Mouse (Mus musculus) embryo, embryonic 9.5 days (tissue): Measurements from ENCODE around the gene Pnkd.
"Not testable (repeated sequence)": the region's sequence is repeated elsewhere in the genome, so short reads cannot be mapped to it uniquely, and the experiment has no call there.

ENCODE experiments used
- DNase-seq: peaks from one replicate; pipeline ENCODE4 v3.0.0-alpha.2; 2017; ENCODE audit errors: extremely low spot score

The Pnkd gene

GRCm38 (mm10) chr1:74331046-74331681, 46.4 kb downstream of the Pnkd start:
- DNase-seq: no peak

GRCm38 (mm10) chr1:74332241-74332763, 47.6 kb downstream of the Pnkd start:
- DNase-seq: peak; percentile 96

- peak; percentile 17 for DNase-seq
Measured at GRCm38 (mm10) chr1:74332930-74333329, 48.2 kb downstream of the Pnkd start.

GRCm38 (mm10) chr1:74334607-74335006, 49.9 kb downstream of the Pnkd start:
- no peak for DNase-seq

DNA sequence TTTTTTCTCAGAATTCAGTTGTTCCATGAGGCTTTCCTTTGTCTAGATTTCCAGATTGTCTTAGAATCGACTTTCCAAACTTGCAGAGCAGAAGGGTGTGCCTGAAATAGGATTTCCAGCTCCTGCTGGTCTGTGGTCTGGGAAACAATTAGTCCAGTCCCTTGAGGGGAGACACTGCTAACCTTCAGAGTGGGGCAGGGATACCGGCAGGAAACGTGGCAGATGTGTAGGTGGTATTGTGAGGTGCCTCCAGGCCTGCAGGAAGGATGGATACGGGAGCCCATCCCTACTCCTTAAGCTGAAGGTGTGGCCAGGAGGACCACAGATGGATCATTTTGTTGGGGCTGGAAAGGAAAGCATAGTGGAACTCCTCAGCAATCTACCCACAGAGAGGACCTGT, 50.3 kb downstream of the Pnkd start:
- no peak for DNase-seq

- no peak for DNase-seq
Measured at GRCm38 (mm10) chr1:74335436-74336170, 50.9 kb downstream of the Pnkd start.

GRCm38 (mm10) chr1:74337241-74337771, 52.6 kb downstream of the Pnkd start:
- DNase-seq: no peak

GRCm38 (mm10) chr1:74338013-74338412, 53.3 kb downstream of the Pnkd start:
- DNase-seq: no peak

DNA sequence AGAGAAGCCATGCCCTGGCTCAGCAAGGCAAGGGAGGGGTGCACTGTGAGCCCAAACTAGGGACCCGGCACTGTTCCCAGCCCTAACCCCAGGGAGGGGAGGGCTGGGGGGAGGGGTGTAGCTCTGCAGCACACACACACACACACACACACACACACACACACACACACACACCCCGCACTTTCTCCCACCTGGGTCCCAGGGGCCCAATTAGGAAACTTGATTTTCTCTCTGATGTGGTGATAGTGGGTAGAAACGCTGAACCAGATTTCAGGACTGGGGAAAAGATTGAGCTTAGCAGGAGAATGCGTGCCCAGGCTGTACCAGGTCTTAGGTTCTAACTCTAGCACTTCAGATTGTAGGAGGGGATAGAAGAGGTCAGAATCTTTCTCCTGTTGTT, 53.9 kb downstream of the Pnkd start:
- no peak for DNase-seq

DNA sequence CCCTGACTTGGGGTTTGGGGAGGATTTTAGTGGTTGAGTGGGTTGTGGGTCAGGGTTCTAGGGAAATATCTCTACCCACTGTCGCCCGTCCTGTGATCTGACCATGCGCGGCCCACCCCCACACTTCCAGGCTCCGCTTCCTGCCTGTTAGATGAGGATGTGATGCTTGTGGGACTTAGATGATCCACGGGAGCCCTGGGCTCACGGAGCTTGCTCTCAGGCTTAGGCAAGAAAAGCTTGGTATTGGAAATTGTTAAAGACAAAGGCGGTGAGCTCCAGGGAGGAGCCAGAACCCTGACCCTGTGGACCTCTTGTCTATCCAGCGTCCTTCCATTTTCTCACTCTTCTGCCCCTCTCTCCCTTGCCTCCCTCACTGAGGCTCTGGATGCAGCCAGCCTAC, 55.2 kb downstream of the Pnkd start:
- no peak for DNase-seq

DNA sequence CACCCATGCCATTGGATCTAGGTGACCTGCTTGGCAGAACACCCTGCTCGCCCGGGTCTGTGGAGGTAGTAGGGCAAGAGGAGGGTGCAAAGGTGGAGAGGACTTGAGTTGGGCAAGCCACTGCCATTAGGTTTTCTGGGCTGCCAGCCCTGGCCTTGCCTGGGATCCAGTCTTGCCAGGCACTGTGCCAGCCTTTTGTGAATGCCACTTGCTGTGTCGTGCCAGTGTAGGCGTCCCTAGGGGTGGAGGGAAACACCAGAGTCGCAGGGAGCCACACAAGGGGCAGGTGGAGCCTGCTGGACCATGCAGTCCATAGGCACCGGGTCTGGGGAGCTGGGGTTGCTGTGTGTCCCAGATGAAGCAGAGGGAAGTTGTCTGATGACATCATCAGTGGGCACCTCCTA, 55.6 kb downstream of the Pnkd start:
- no peak for DNase-seq

GRCm38 (mm10) chr1:74340992-74341391, 56.3 kb downstream of the Pnkd start:
- DNase-seq: not testable (repeated sequence)

DNA sequence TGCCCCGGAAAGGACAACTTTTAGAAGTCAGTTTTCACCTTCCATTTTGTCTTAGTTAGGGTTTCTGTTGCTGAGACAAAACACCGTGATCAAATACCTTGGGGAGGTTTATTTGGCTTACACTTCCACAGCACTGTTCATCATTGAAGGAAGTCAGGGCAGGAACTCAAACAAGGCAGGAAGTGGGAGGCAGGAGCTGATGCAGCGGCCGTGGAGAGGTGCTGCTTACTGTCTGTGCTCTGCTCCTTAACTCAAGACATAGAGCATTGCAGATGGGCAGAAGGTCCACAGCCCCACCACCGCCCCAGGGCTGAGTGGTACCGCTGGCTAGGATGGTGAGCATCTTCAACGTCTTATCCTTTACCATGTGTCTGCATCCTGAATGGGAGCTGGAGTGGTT, 57.2 kb downstream of the Pnkd start:
- DNase-seq: no peak

DNA sequence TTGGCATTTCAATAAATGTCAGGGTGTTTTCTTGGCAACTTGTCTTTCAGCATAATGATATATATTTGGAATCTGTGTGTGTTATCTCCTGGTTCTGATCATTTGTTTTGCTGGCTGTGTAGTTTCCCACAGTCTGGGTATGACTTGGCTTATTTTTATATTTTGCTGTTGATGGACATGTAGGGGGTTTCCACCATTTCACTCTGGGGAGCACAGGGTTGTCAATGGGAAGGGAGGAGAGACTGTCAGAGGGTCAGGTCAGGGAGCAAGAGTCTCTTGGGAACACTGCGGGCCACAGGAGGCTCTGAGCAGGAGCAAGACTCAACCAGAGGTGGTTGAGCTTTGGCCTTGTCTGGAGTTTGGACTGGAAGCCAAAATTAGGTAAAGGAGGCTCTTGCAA, 57.6 kb downstream of the Pnkd start:
- DNase-seq: no peak

GRCm38 (mm10) chr1:74343161-74343560, 58.4 kb downstream of the Pnkd start:
- DNase-seq: no peak

DNA sequence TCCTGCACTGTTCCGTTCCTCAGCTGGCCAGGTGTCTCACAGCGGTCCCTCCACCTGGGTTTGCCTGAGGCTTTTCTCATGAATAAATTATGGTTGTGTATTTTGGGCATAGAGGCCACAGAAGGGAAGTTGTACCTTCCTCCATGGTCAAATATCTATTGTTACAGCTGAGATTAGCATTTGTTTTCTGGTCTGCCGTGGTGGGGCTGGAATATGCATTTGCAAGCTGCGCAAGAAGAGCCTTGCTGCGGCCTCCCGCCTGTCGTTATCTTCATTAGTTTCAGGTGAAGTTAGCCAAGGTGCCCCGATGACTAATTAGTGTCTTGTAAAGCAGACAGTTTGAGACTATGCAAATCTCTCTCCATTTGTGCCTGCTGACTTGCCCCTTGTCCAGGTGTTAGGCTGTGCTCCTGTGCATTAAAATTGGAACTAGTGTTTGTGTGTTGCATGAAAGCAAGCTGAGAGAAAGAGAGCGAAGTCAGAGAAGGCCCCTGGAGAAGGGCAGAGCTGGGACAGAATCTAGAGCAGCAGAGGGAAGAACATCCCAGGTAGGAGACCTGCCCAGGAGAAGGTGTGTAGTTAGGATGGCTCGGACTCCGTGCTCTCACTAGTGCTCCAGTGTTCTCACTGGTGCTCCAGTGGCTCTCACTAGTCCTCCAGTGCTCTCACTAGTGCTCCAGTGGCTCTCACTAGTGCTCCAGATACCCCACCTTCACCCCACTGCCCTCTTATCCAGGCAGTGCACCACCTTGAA, 59.6 kb downstream of the Pnkd start:
- no peak for DNase-seq

DNA sequence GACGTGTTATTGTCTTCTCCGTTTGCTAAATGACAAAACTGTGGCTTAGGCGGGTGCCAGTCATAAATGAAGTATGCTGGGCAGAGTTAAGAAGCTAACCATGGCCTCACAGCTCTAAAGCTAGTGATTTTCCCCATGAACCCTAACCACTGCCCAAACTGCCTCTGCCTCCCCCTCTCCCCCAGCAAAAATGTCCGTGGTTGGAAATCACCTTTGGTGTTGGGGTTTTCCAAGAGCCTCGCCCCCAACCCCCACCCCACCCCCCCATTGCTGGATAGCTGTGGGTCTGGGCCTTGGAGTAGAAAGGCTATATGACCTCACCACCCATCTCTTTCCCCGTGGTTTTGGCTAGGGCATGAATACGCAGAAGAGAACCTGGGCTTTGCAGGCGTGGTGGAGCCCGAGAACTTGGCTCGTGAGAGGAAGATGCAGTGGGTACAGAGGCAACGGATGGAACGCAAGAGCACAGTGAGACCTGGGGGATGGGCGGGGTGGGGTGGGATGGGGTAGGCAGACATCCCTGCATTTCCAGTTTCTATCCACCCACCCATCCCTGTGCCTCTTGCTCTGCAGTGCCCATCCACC, 66.5 kb downstream of the Pnkd start:
- no peak for DNase-seq

DNA sequence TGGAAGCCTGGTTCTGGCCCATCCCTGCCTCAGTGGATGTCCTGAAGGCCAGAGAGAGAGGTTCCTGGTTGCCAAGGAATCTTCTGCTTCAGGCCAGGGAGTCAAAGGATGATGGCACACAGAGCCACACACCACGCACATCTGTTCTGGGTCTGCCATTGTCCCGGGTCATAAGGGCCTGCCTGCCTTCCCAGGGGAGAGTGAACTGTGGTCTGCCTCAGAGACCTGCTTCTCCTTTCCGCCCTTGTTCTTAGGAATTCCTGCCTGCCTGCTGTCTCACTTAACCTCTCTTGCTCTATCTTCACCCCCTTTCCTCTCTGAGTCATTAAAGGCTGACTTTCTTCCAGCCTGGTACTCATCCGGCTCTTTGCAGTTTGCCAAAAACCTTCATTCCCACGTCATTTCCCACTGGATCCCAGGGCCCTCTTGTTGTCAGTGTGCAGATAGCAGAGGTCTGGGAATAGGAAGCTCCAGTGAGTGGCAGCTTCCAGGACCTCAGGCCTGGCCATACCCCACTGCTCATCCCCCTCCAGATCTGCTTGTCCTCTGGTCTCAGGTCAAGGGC, 67.9 kb downstream of the Pnkd start:
- DNase-seq: no peak

DNA sequence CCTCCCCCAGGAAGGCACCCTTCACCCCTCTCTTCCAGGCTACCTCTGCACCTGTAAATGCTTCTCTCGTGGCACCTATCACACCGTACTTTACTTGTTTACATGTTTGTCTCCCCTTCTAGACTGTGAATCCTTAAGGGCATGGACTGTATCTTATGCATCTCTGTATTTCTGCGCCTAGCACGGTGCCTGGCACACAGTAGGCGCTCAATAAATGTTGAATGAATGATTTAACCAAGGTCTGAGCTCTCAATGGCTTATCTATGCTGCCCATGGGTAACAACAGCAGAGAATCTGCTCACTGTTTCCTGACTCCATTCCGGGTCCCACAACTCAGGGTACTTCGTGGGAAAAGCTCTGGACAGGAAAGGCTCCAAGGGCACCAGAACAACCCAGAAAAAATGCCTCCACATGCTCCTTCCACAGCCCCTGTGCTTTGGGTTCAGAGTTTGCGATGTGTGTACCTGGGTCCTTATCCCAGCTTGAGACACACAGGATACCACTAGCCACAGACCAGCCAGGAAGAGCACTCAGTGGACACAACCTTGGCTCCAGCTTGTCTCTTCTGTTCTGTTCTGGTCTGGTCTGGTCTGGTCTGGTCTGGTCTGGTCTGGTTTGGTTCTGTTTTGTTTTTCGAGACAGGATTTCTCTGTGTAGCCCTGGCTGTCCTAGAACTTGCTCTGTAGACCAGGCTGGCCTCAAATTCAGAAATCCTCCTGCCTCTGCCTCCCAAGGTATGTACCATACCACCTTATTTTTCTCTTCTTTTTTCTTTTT, 68.9 kb downstream of the Pnkd start:
- DNase-seq: no peak

GRCm38 (mm10) chr1:74357531-74357930, 72.8 kb downstream of the Pnkd start:
- no peak for DNase-seq
